Mouse (Mus musculus): ENCODE data around the gene Ubxn6.
"Not testable (repeated sequence)": the region's sequence is repeated elsewhere in the genome, so short reads cannot be mapped to it uniquely, and the experiment has no call there.

The Ubxn6 gene

DNA sequence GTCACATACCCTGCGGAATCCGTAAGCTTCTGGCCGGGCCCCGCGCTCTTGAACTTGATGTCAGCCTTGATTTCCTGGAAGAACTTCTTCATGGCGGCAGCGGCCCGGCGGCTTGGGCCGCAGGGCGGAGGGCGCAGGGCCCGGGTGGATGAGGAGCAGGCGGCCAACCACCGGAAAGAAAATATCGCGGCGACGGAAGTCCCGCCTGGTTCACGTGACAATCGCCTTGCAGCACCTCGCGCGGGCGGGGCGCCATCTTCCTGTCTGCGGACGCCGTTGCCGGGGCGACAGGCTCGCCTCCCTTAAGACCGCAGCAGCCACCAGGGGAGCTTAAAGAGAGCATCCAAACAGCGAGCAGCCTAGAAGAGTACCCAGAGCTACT is at the start of gene Ubxn6:
Gene Ubxn6 (minus strand): TSS at position 202 of the 382 bp plus-strand sequence.
- ATAC-seq (ENCODE audit: insufficient number of reproducible peaks, low FRiP score, low TSS enrichment), result peak; percentile 34

DNA sequence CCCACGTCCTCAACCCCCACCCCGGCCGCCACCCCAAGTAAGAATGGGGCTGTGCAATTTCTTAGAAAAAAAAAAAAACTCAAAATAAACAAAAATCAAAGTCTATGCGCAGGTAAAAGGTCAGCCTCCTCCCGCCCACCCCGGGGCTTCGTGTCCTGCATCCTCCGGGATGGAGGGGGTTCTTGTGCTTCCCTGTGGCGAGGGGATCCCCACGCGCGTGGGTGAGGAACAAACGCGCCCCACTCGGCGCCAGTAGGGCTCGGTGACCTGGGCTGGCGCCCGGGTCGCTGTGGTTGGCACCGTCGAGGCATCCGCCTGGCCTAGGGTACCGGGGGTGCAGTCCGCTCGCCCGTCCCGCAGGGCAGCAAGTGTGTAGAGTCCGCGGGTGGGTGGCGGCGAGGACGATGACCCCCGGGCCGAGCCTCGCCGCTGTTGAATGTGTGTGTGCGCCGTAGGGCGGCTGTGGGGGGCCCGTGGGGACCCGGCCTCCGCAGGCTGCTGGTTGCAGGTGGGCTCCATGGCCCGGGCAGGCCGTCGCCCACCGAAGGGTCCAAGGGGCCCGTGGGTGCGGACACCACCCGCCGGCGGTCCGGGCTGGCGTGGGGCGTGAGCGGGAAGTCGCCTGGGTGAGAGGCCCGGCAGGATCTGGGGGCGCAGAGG is 49.0 kb upstream of the Ubxn6 start:
- no peak for ATAC-seq (ENCODE audit: insufficient number of reproducible peaks, low FRiP score, low TSS enrichment)

GRCm38 (mm10) chr17:56123161-56123560 is 48.3 kb upstream of the Ubxn6 start:
- no peak for ATAC-seq (ENCODE audit: insufficient number of reproducible peaks, low FRiP score, low TSS enrichment)

- ATAC-seq (ENCODE audit: insufficient number of reproducible peaks, low FRiP score, low TSS enrichment), result no peak
Observed at GRCm38 (mm10) chr17:56121826-56122225, 47.0 kb upstream of the Ubxn6 start, which contains the start of gene Lrg1. TSS of gene Lrg1 (minus strand) at chr17:56122001.

DNA sequence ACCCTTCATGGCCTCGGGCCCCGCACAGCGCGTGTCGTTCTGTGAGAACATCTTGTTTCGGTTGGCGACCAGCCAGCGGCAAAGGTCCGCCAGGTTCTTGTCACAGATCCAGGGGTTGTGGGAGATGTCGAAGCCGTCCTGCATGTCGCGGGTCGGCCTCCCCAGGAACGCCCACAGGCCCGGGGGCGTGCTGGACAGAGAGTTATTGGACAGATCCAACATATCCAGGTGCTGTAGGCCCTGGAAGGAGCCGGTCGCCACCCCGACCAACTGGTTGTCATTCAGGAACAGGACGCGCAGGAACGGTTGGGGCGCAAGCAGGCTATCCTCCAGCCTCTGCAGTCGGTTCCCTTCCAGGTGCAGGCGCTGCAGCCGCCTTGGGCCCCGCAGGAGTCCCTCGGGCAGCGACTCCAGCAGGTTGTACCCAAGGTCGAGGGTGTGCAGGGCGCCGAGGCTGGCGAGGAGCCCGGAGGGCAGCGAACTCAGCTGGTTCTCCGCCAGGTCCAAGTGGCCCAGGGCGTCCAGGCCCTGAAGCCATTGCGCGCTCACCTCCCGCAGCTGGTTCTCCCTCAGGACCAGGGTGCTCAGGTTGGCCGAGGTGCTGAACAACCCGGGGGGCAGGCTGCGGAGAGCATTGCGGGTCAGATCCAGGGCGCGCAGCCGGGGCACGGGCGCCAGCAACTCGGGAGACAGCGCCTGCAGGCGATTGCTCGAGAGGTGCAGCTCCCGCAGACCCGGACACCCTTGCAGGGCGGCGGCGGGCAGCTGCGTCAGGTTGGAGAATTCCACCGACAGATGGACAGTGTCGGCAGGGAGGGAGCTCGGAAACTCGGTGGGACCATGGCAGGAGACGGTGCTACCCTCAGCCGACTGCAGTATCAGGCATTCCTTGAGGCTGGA is 45.4 kb upstream of the Ubxn6 start:
- ATAC-seq (ENCODE audit: insufficient number of reproducible peaks, low FRiP score, low TSS enrichment), result peak; percentile 1; the same call in 1 of the 2 replicates

- ATAC-seq (ENCODE audit: insufficient number of reproducible peaks, low FRiP score, low TSS enrichment), result no peak
Observed at GRCm38 (mm10) chr17:56119431-56119830, 44.6 kb upstream of the Ubxn6 start.

DNA sequence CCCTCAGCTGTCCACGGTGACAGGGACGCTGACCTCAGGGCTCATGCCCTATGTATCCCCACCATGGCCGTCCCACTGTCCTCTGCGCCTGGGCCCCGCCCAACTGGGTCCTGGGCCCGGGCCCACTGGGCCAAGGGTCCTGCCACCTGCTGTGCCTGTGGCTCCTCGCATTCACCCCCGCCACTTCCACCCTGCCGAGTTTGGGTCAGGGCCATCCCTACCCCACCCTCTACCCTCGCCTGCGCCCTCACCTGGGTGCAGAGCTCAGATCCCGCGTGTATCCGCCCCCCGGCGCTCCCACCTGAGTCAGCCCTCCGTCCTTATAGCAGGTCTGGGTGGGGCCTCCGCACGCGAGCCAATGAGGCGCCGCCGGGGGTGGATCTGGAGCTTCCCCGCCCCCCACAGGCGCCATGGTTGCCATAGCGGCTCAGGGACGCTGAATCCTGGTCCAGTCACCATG is 42.5 kb upstream of the Ubxn6 start, which contains the start of gene Plin5:
Gene Plin5 (minus strand): TSS at position 346 of the 460 bp plus-strand sequence.
- no peak for ATAC-seq (ENCODE audit: insufficient number of reproducible peaks, low FRiP score, low TSS enrichment)

DNA sequence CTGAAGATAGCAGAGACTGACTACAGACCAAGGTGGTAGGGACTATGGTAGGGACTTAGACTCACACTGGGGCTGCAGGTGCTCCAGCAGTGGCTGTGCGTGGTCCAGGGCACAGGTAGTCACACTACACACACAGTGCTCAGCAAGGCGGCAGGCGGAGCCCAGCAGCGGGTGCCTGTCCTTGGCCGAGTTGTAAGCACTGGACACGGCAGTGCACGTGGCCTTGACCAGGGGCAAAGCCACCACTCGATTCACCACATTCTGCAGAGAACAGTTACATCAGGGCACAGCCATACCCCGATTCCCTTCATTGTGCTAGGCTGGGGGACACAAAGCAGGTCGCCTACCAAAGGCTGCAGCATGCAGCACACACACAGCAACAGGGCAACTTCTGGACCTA is 41.4 kb upstream of the Ubxn6 start:
- ATAC-seq (ENCODE audit: insufficient number of reproducible peaks, low FRiP score, low TSS enrichment), result no peak

- ATAC-seq (ENCODE audit: insufficient number of reproducible peaks, low FRiP score, low TSS enrichment), result no peak
Observed at GRCm38 (mm10) chr17:56112743-56113142, 37.9 kb upstream of the Ubxn6 start.

DNA sequence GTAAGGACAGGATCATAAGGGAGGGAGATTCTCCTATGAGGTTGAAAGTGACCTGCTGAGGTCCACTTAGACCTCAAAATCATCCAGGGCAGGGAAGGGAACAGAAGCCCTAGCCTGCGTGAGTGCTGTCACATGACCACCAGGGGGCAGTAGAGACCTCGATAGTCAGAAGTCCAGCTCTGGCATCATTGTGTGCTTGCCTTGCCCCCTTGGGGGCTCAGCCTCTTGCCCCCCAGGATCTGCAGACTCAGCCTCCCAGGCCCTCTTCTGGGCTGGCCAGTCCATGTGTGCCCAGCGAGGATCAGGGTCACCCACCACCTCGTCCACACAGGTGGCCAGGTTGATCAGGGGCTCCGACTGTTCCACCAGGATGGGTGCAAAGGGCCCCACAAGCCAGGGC is 37.0 kb upstream of the Ubxn6 start:
- peak; percentile 40; the same call in 1 of the 2 replicates for ATAC-seq (ENCODE audit: insufficient number of reproducible peaks, low FRiP score, low TSS enrichment)

GRCm38 (mm10) chr17:56111021-56111420 is 36.2 kb upstream of the Ubxn6 start:
- no peak for ATAC-seq (ENCODE audit: insufficient number of reproducible peaks, low FRiP score, low TSS enrichment)

- no peak for ATAC-seq (ENCODE audit: insufficient number of reproducible peaks, low FRiP score, low TSS enrichment)
Observed at GRCm38 (mm10) chr17:56110571-56110970, 35.7 kb upstream of the Ubxn6 start.

DNA sequence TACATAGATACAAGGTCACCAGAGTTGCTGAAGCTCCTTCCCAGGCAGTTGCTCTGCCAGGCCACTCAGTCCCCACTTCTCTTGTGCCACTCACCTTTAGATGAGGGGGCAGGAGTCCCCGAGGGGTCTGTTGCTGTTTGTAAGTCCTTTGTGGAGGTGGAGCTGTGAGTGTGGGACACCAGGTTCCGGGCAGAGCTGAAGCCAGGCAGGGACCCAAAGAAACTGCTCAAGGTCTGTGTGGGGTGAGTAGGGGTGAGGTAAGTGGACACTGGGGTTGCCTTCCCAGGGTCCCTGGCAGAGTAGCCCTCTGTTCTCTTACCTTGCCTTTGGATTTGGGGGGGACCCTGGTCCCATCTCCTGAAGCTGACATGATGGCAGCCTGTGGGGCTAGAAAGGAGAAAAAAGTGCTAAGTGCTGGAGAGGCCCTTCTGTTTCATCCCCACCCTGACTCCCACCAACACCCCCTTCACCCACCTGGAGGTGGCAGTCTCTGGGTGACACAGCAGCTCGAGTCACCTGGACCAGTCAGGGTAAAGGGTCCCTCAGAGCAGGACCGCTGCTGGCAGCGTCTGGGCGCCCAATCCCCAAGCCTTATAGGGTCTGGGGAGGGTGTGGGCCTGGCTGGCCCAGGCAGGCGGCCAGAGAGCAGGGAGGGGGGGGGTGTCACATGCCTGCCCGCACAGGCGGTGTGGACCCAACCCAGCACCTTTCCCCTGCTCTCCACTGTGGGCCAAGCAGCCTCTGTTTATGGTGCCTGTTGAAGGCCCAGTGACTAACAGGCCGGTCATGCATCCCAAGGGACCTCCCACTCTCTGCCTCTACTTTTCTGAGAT is 34.6 kb upstream of the Ubxn6 start, which contains the start of gene Plin4:
Gene Plin4 (minus strand): TSS at position 585 of the 833 bp plus-strand sequence.
- no peak for ATAC-seq (ENCODE audit: insufficient number of reproducible peaks, low FRiP score, low TSS enrichment)

- ATAC-seq (ENCODE audit: insufficient number of reproducible peaks, low FRiP score, low TSS enrichment), result peak; percentile 20; the same call in 1 of the 2 replicates
Observed at GRCm38 (mm10) chr17:56108334-56109044, 33.7 kb upstream of the Ubxn6 start.

DNA sequence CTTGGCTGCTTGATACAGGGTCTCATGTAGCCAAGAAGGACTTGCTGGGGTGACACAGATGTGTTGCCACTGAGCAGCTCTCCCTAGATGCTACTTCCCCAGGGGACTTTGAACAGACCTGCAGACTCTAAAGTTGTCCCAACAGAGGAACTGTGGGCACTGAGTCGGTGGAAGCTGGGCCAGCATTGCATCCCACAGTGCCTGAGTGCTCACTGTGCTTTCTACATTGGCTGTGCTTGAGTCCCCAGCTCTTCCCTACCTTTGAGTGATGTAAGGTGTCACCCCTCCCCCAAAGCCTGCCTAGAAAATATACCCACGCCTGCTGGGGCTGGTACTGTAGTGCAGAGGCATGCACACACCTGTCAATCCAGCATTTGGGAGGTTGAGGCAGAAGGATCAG is 32.9 kb upstream of the Ubxn6 start:
- ATAC-seq (ENCODE audit: insufficient number of reproducible peaks, low FRiP score, low TSS enrichment), result no peak

DNA sequence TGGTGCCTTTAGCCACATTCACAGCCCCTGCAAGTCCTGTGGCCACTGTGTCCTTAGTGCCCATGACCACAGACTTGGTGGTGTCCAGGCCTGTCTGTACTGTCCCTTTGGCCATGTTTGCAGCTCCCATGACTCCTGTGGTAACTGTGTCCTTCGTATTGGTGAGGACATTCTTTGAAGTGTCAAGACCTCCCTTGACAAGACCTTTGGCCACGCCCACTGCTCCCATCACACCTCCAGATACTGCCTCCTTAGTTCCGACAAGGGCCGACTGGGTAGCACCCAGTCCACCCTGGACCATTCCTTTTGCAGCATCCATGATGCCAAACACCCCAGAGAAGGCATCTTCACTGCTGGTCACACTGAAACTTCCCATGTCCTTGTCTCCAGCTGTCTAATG is 32.2 kb upstream of the Ubxn6 start:
- ATAC-seq (ENCODE audit: insufficient number of reproducible peaks, low FRiP score, low TSS enrichment), result no peak

DNA sequence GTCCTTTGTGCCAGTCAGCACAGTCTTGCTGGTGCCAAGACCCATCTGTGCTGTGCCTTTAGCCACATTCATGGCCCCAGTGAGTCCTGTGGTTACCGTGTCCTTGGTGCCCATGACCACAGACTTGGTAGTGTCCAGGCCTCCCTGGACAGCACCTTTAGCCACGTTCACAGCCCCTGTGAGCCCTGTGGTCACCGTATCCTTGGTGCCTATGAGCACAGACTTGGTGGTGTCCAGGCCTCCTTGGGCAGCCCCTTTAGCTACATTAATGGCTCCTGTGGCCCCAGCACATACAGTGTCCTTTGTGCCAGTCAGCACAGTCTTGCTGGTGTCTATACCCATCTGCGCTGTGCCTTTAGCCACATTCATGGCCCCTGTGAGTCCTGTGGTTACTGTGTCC is 31.6 kb upstream of the Ubxn6 start:
- not testable (repeated sequence) for ATAC-seq (ENCODE audit: insufficient number of reproducible peaks, low FRiP score, low TSS enrichment)

- ATAC-seq (ENCODE audit: insufficient number of reproducible peaks, low FRiP score, low TSS enrichment), result not testable (repeated sequence)
Observed at GRCm38 (mm10) chr17:56104821-56105220, 30.0 kb upstream of the Ubxn6 start.

- no peak for ATAC-seq (ENCODE audit: insufficient number of reproducible peaks, low FRiP score, low TSS enrichment)
Observed at GRCm38 (mm10) chr17:56103465-56104285, 28.8 kb upstream of the Ubxn6 start.
